Mouse (Mus musculus) cortical plate, adult 2 months (tissue): ENCODE results near the gene Klf9. TPM values are rescaled to one million over a fixed set of nuclear protein-coding genes. Genes with fewer than 3 reads are reported as not detected.

ENCODE experiments used
- H3K27ac ChIP-seq: fragments of 200-500 bp; 2 replicates; pipeline ENCODE4 v1.5.1; 2012; ENCODE audit warnings: low read length, control low read depth, inconsistent platforms; ENCODE audit not compliant: insufficient read depth
- H3K4me1 ChIP-seq: fragments of 200-500 bp; 2 replicates; pipeline ENCODE4 v1.6.1; 2011; ENCODE audit warnings: low read length; ENCODE audit not compliant: control insufficient read depth, insufficient read depth
- H3K4me3 ChIP-seq: fragments of 200-500 bp; 2 replicates; pipeline ENCODE4 v1.5.1; 2011; ENCODE audit warnings: mild to moderate bottlenecking, low read length, control low read depth; ENCODE audit not compliant: insufficient read depth
- CTCF ChIP-seq: fragments of 200-500 bp; IDR thresholded peaks from 2 replicates; pipeline ENCODE4 v1.5.1; 2011; ENCODE audit warnings: mild to moderate bottlenecking, control low read depth, low read length; ENCODE audit not compliant: insufficient read depth; ENCODE audit errors: extremely low read depth
- POLR2A ChIP-seq: fragments of 200-500 bp; IDR thresholded peaks from 2 replicates; pipeline ENCODE4 v1.6.1; 2011; ENCODE audit warnings: mild to moderate bottlenecking, low read length, control low read depth; ENCODE audit not compliant: insufficient read depth; ENCODE audit errors: extremely low read depth
- polyA plus RNA-seq: library from polyadenylated mRNA; depleted of rRNA; stranded (reverse); fragments of >200 nt; gene quantifications from 2 replicates; pipeline ENCODE4 v1.2.3, GENCODE M21; 2012

The Klf9 gene
- polyA plus RNA-seq, 1 experiment = 112 TPM

- TF ChIP-seq CTCF (no peak), POLR2A (no peak)
- Histone ChIP-seq H3K4me3 (no peak overlapping the region), H3K27ac (no peak overlapping the region), H3K4me1 (no peaks in the 10 kb centered on the region)
These were observed 34.1 kb downstream of the Klf9 start for GRCm38 (mm10) chr19:23175090-23175489.

- Histone ChIP-seq H3K4me3 (no peak overlapping the region), H3K27ac (no peak overlapping the region), H3K4me1 (no peaks in the 10 kb centered on the region)
- no peak for TF ChIP-seq CTCF
- TF ChIP-seq POLR2A = no peak
These were observed 34.5 kb downstream of the Klf9 start for GRCm38 (mm10) chr19:23175511-23175910.

GRCm38 (mm10) chr19:23178533-23178932 lies 37.5 kb downstream of the Klf9 start:
- Histone ChIP-seq H3K4me3 (no peak overlapping the region), H3K4me1 (no peaks in the 10 kb centered on the region), H3K27ac (no peak overlapping the region)
- TF ChIP-seq CTCF (no peak), POLR2A (no peak)

DNA sequence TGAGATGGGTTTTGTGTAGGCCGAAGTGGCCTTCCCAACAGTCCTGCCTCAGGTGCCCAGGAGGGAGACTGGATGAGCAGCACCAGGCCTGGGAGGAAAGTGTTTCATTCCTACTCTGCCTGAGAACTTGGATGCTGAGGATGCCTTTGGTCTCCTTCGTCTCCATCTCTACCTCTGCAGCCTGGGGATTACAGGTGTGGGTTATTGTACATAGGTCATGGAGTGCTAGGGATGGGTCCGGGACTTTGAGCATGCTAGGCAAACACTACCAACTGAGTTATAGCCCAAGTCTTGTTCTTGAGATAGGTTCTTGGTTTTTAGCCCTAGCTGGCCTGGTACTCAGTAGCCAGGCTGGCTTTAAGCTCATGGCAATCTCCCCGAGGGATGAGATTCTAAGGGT lies 42.5 kb downstream of the Klf9 start:
- H3K4me3 ChIP-seq = no peak overlapping the region
- H3K4me1 ChIP-seq = no peaks in the 10 kb centered on the region
- H3K27ac ChIP-seq = no peak overlapping the region
- no peak for TF ChIP-seq CTCF
- TF ChIP-seq POLR2A = no peak

GRCm38 (mm10) chr19:23184068-23184467 lies 43.0 kb downstream of the Klf9 start:
- TF ChIP-seq POLR2A = no peak
- no peak for TF ChIP-seq CTCF
- no peak overlapping the region for H3K27ac ChIP-seq
- H3K4me3 ChIP-seq = no peak overlapping the region
- no peaks in the 10 kb centered on the region for H3K4me1 ChIP-seq

GRCm38 (mm10) chr19:23187732-23188131 lies 46.7 kb downstream of the Klf9 start:
- Histone ChIP-seq H3K4me1 (no peaks in the 10 kb centered on the region), H3K4me3 (no peak overlapping the region), H3K27ac (no peak overlapping the region)
- no peak for TF ChIP-seq CTCF

DNA sequence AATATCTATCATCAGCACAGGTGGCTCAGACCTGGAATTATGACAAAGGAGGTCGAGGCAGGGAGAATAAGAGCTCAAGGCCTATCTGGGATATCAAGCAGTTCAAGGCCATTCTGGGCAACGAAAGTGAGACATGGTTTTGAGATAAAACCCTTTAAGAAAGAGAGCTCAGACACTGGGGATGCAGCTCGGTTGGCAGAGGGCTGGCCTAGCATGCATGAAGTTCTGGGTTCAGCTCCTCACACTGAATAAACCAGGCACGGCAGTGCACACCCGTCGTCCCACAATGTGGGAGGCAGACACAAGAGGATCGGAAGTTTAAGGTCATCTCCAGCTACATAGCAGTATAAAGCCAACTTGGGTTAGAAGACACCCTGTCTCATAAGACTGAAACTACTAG lies 48.0 kb downstream of the Klf9 start:
- Histone ChIP-seq H3K4me1 (no peaks in the 10 kb centered on the region), H3K27ac (no peak overlapping the region), H3K4me3 (no peak overlapping the region)
- TF ChIP-seq CTCF (no peak), POLR2A (no peak)

DNA sequence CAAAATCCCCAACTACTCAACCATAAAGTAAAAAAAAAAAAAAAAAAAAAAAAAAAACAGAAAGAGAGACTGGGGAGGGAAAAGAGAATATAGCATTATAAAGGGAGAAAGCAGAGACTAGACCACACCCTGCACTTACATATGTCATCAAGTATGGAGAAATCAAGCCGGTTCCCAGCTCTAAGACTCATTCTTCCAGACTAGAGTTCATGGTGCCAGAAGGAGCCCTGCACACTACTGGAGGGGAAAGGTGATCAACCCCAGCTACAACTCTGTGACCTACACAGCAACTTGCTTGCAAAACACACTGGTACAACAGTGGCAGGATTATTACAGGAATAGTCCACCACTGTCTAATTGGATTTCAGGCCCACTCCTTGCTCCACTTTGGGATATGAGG lies 48.7 kb downstream of the Klf9 start:
- no peak for TF ChIP-seq CTCF
- no peak for TF ChIP-seq POLR2A
- no peak overlapping the region for H3K27ac ChIP-seq
- no peaks in the 10 kb centered on the region for H3K4me1 ChIP-seq
- H3K4me3 ChIP-seq = no peak overlapping the region

DNA sequence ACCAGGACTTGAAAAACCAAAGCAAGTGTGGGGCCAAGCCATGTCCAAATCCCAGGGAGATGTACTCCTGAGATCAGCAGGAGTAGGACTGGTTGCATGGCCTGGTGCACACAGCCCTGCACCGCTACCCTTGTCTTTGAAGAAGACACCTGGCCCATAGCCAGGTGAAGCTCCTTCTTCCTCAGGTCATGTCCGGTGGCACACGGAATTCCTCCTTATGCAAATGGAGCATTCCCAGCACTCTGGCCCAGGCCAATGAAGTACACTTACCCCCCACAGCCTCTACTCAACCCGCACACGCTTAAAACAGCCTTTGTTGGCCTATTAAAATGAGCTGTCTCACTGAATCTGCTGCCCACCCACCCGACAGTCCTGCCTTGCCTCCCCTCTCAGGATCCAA lies 50.5 kb downstream of the Klf9 start:
- no peak overlapping the region for H3K4me3 ChIP-seq
- no peaks in the 10 kb centered on the region for H3K4me1 ChIP-seq
- H3K27ac ChIP-seq = no peak overlapping the region
- TF ChIP-seq CTCF (no peak), POLR2A (no peak)

GRCm38 (mm10) chr19:23193076-23193475 lies 52.0 kb downstream of the Klf9 start:
- Histone ChIP-seq H3K4me1 (no peaks in the 10 kb centered on the region), H3K27ac (no peak overlapping the region), H3K4me3 (no peak overlapping the region)
- TF ChIP-seq POLR2A (no peak), CTCF (no peak)

DNA sequence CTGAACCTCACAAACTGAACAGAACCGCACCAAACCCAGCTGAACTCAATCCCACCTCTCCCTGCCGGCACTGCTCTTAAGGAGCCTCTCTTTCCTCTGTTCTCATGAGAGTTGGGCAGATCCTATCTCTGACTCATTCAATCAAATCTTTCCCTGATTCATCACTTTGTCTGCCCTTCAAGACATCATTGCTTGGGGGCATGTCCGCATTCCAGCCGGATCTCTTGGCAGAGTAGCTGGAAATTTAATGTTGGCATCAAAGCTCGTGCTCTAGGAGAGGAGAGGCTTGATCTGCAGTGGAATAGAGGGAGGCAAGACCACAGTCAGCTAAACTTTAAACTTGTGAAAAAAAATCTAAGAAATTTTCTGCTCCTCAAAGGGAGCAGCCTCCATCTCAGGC lies 61.1 kb downstream of the Klf9 start:
- Histone ChIP-seq H3K4me1 (no peaks in the 10 kb centered on the region), H3K27ac (no peak overlapping the region), H3K4me3 (no peak overlapping the region)
- TF ChIP-seq CTCF (no peak), POLR2A (no peak)
